ENCODE assay signal across 11 mouse cellular contexts in genomic region chr3:88626316-88626715, GRCm38 (mm10). TPM values are rescaled to one million over a fixed set of nuclear protein-coding genes. Genes with fewer than 3 reads are reported as not detected.
DNase-seq lines count a peak whose midpoint lies in the region; ATAC-seq and TF ChIP-seq lines count a peak whose summit lies in the region.
"Had no signal": no experiment of that assay in that cellular context is flagged by ENCODE, and none has a peak within 500 bp of the region (broad histone marks: within the 10 kb centered on the region; RNA-seq: fewer than 3 reads in every experiment).

No protein-coding gene starts in this region.

- H3K9me3 ChIP-seq in limb, embryonic 11.5 days (ENCODE audit: control insufficient read depth, low read length), result no peaks in the 10 kb centered on the region
- H3K9me3 ChIP-seq in limb, embryonic 10.5 days (replicated peaks), result no peaks in the 10 kb centered on the region
- H3K9me3 ChIP-seq in heart, embryonic 16.5 days (replicated peaks; ENCODE audit: control insufficient read depth, low read length), result no peaks in the 10 kb centered on the region
- no peaks in the 10 kb centered on the region for H3K9me3 ChIP-seq in midbrain, embryonic 15.5 days

- intact Hi-C loops in gastrocnemius, adult 2 months (cut with DNase I), result no loop called here

- WGBS in limb, embryonic 11.5 days, result 79% methylated on average over 7 of the region's 7 CpGs
- 81% methylated on average over 7 of the region's 7 CpGs for WGBS in limb, embryonic 10.5 days
- 52% methylated on average over 7 of the region's 7 CpGs for WGBS in heart, embryonic 16.5 days
- WGBS in midbrain, embryonic 15.5 days, result 59% methylated on average over 7 of the region's 7 CpGs

- DNase-seq in gastrocnemius, adult 2 months, result no peak
- no peak for DNase-seq in gastrocnemius, adult 8-10 months (ENCODE audit: low spot score in 2 of 2)
- DNase-seq in limb, embryonic 11.5 days (ENCODE audit: low spot score), result no peak
- no peak for DNase-seq in limb, embryonic 10.5 days (ENCODE audit: low spot score)
- DNase-seq in right cerebral cortex, postnatal 4 days, result no peak
- no peak for DNase-seq in spleen, postnatal 36 days (ENCODE audit: low spot score in 2 of 2)

- no peak for ATAC-seq in limb, embryonic 11.5 days (ENCODE audit: insufficient number of reproducible peaks, low FRiP score, low TSS enrichment, low read depth)
- ATAC-seq in heart, embryonic 16.5 days (replicated peaks; ENCODE audit: extremely low read depth, insufficient read depth, low FRiP score), result no peak
- ATAC-seq in midbrain, embryonic 15.5 days (replicated peaks), result no peak

- H3K4me2 ChIP-seq in limb, embryonic 11.5 days (ENCODE audit: low read depth, severe bottlenecking), result no peak overlapping the region
- peak overlapping the region; percentile 21; the same call in 1 of the 2 replicates for H3K4me2 ChIP-seq in heart, embryonic 16.5 days (ENCODE audit: low read depth, low read length)
- H3K4me2 ChIP-seq in midbrain, embryonic 15.5 days, result peak overlapping the region; percentile 21; the same call in 1 of the 2 replicates

- H3K4me1 ChIP-seq in limb, embryonic 11.5 days (ENCODE audit: control insufficient read depth, insufficient read depth, low read length), result peaks cover 10% of the 10 kb centered on the region
- peaks cover 48% of the 10 kb centered on the region for H3K4me1 ChIP-seq in limb, embryonic 10.5 days
- peaks cover 77% of the 10 kb centered on the region for H3K4me1 ChIP-seq in heart, embryonic 16.5 days (ENCODE audit: control insufficient read depth, insufficient read depth, low read length)
- peaks cover 57% of the 10 kb centered on the region for H3K4me1 ChIP-seq in midbrain, embryonic 15.5 days

- no peak for TF ChIP-seq CTCF in gastrocnemius, adult 2 months (IDR thresholded peaks at IDR 0.05)

- peaks cover 6% of the 10 kb centered on the region; the same call in 1 of the 2 replicates for H3K36me3 ChIP-seq in limb, embryonic 11.5 days (ENCODE audit: control insufficient read depth, insufficient read depth, low read length)
- peaks cover 71% of the 10 kb centered on the region for H3K36me3 ChIP-seq in limb, embryonic 10.5 days
- peaks cover 6% of the 10 kb centered on the region; the same call in 1 of the 2 replicates for H3K36me3 ChIP-seq in heart, embryonic 16.5 days (ENCODE audit: control insufficient read depth, insufficient read depth)
- peaks cover 16% of the 10 kb centered on the region; the same call in 1 of the 2 replicates for H3K36me3 ChIP-seq in midbrain, embryonic 15.5 days (replicated peaks)

- H3K9ac ChIP-seq in limb, embryonic 11.5 days (ENCODE audit: low read length), result peak overlapping the region; percentile 14; the same call in 1 of the 2 replicates
- peak overlapping the region; percentile 3; the same call in 1 of the 2 replicates for H3K9ac ChIP-seq in heart, embryonic 16.5 days (ENCODE audit: low read length)
- H3K9ac ChIP-seq in midbrain, embryonic 15.5 days, result peak overlapping the region; percentile 23

- peak overlapping the region; percentile 95 for H3K27ac ChIP-seq in gastrocnemius, adult 2 months
- H3K27ac ChIP-seq in limb, embryonic 11.5 days (replicated peaks; ENCODE audit: low read depth, low read length), result no peak overlapping the region
- no peak overlapping the region; the same call in 1 of the 2 replicates for H3K27ac ChIP-seq in limb, embryonic 10.5 days
- no peak overlapping the region; the same call in 1 of the 2 replicates for H3K27ac ChIP-seq in heart, embryonic 16.5 days (ENCODE audit: low read length)
- H3K27ac ChIP-seq in midbrain, embryonic 15.5 days, result no peak overlapping the region

- no peaks in the 10 kb centered on the region for H3K27me3 ChIP-seq in limb, embryonic 11.5 days (ENCODE audit: control insufficient read depth, insufficient read depth, low read length)
- no peaks in the 10 kb centered on the region for H3K27me3 ChIP-seq in limb, embryonic 10.5 days (ENCODE audit: low read depth, poor library complexity, severe bottlenecking)
- no peaks in the 10 kb centered on the region for H3K27me3 ChIP-seq in heart, embryonic 16.5 days (ENCODE audit: control insufficient read depth, insufficient read depth, low read length)
- no peaks in the 10 kb centered on the region for H3K27me3 ChIP-seq in midbrain, embryonic 15.5 days (replicated peaks)

- peak overlapping the region; percentile 89 for H3K4me3 ChIP-seq in gastrocnemius, adult 2 months
- no peak overlapping the region for H3K4me3 ChIP-seq in limb, embryonic 11.5 days (ENCODE audit: low read depth, low read length)
- no peak overlapping the region for H3K4me3 ChIP-seq in limb, embryonic 10.5 days
- no peak overlapping the region for H3K4me3 ChIP-seq in heart, embryonic 16.5 days (ENCODE audit: low read length)
- 0 out of 2 replicates have a peak overlapping the region, but pooled peaks have one; percentile 7 for H3K4me3 ChIP-seq in midbrain, embryonic 15.5 days

RNA-seq across cellular contexts. Expression of gene Arhgef2, which starts 20.6 kb away (rescaled TPM):
- 10 to 100 TPM; 22.4 to 24.7 TPM for total RNA-seq in gastrocnemius, adult 2 months (2021)
- total RNA-seq in gastrocnemius, adult 8-10 months (2022), result 10 to 100 TPM; 13.5 to 19.0 (median 16.6) TPM
- polyA plus RNA-seq in limb, embryonic 11.5 days (2014; fragmentation: Nextera tagmentation; extraction: Ambion mirVana), result 132 and 134 TPM in 2 replicates
- 103 and 119 TPM in 2 replicates for polyA plus RNA-seq in limb, embryonic 10.5 days (2016; fragmentation: Nextera tagmentation; extraction: Ambion mirVana)
- polyA plus RNA-seq in heart, embryonic 16.5 days (2015; fragmentation: Nextera tagmentation; extraction: Ambion mirVana), result 76.7 and 85.5 TPM in 2 replicates
- 138 and 145 TPM in 2 replicates for polyA plus RNA-seq in midbrain, embryonic 15.5 days (2015; fragmentation: Nextera tagmentation; extraction: Ambion mirVana)

RNA-seq across cellular contexts. Expression of gene Rxfp4, which starts 26.6 kb away (rescaled TPM):
- not detected for total RNA-seq in gastrocnemius, adult 2 months (2021)
- total RNA-seq in gastrocnemius, adult 8-10 months (2022), result not detected
- not detected in 2 replicates for polyA plus RNA-seq in limb, embryonic 11.5 days (2014; fragmentation: Nextera tagmentation; extraction: Ambion mirVana)
- not detected in 2 replicates for polyA plus RNA-seq in limb, embryonic 10.5 days (2016; fragmentation: Nextera tagmentation; extraction: Ambion mirVana)
- polyA plus RNA-seq in heart, embryonic 16.5 days (2015; fragmentation: Nextera tagmentation; extraction: Ambion mirVana), result not detected in 2 replicates
- polyA plus RNA-seq in midbrain, embryonic 15.5 days (2015; fragmentation: Nextera tagmentation; extraction: Ambion mirVana), result not detected in 2 replicates
- total RNA-seq: adrenal gland, adult 18-20 months; common myeloid progenitor, adult 5-6 weeks; left cerebral cortex, adult 8-10 months had no signal

RNA-seq across cellular contexts. Expression of gene Ssr2, which starts 50.6 kb away (rescaled TPM):
- total RNA-seq in gastrocnemius, adult 2 months (2021), result 10 to 100 TPM; 41.1 to 54.8 TPM
- 10 to 100 TPM; 41.5 to 44.9 (median 43.1) TPM for total RNA-seq in gastrocnemius, adult 8-10 months (2022)
- polyA plus RNA-seq in limb, embryonic 11.5 days (2014; fragmentation: Nextera tagmentation; extraction: Ambion mirVana), result 220 and 233 TPM in 2 replicates
- 199 and 202 TPM in 2 replicates for polyA plus RNA-seq in limb, embryonic 10.5 days (2016; fragmentation: Nextera tagmentation; extraction: Ambion mirVana)
- 136 and 161 TPM in 2 replicates for polyA plus RNA-seq in heart, embryonic 16.5 days (2015; fragmentation: Nextera tagmentation; extraction: Ambion mirVana)
- 133 and 143 TPM in 2 replicates for polyA plus RNA-seq in midbrain, embryonic 15.5 days (2015; fragmentation: Nextera tagmentation; extraction: Ambion mirVana)

RNA-seq across cellular contexts. Expression of gene Khdc4, which starts 59.3 kb away (rescaled TPM):
- 10 to 100 TPM; 24.0 TPM for total RNA-seq in gastrocnemius, adult 2 months (2021)
- total RNA-seq in gastrocnemius, adult 8-10 months (2022), result 10 to 100 TPM; 15.5 to 19.1 (median 17.7) TPM
- 110 and 122 TPM in 2 replicates for polyA plus RNA-seq in limb, embryonic 11.5 days (2014; fragmentation: Nextera tagmentation; extraction: Ambion mirVana)
- 103 and 111 TPM in 2 replicates for polyA plus RNA-seq in limb, embryonic 10.5 days (2016; fragmentation: Nextera tagmentation; extraction: Ambion mirVana)
- 67.4 and 68.6 TPM in 2 replicates for polyA plus RNA-seq in heart, embryonic 16.5 days (2015; fragmentation: Nextera tagmentation; extraction: Ambion mirVana)
- 88.9 and 92.9 TPM in 2 replicates for polyA plus RNA-seq in midbrain, embryonic 15.5 days (2015; fragmentation: Nextera tagmentation; extraction: Ambion mirVana)

Comparison
In these comparisons a context has a peak if more than half of its experiments do, and no peak if none do; other contexts are left out.
1. H3K4me3 ChIP-seq: peak in gastrocnemius, adult 2 months (single experiment) and midbrain, embryonic 15.5 days (single experiment); none in limb, embryonic 11.5 days (single experiment), limb, embryonic 10.5 days (single experiment) and heart, embryonic 16.5 days (single experiment).
2. Peak in every context shown above with its lines, with median percentiles within 50 percentile points of each other: H3K9ac ChIP-seq.